Mouse (Mus musculus) ovary, adult 18-20 months (tissue): ENCODE measurements at regions not wholly inside any gene's neighbourhood (a gene's known extent, or its start where the extent isn't known, plus 50 kb on each side); places are given as distances from the start of the nearest gene placed in this dataset.
A peak's percentile ranks its signal among the peaks of the same experiment; 100 is the strongest.

ENCODE experiments used
- DNase-seq: peaks from one replicate; pipeline ENCODE4 v3.0.0; 2022; ENCODE audit warnings: low spot score, mixed read lengths

DNA sequence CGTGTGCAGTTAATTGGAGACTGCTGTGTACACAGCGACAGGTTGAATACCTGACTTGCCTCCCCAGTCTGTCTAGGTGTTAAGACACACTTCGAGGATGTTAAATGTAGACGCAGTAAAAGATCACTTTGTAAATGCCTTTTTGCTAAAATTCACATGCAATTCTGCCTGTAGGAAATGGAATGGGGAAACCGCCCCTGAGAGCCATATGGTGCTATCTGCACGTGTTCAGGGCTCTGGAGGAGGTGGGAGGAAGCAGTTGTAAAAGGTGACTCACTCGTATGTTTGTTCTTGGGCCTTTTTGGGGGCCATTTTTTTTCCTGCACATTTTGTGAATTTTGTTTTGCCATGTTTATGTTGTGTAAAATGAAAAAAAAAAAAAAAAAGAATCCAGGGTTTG lies 159.6 kb upstream of the Gjb5 start:
- DNase-seq = no peak

DNA sequence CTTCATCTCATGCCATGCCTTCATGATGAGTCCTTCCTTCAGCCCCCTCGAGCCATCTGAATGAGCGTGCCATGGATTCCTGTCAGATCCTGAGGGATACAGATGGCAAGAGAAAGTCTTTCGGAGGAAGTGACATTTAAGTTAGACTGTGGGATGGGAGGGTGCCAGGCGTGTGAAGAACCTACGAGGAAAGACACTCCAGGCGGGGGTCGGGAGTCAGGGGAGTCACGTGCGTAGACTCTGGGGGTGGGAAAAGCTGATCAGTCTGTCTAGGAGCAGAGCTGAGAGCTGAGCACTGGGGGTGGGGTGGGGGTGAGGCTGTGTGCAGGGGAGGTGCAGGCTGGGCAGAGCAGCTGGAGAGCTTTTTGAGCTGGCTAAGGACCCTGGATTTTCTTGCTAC lies 152.0 kb upstream of the Gjb5 start:
- no peak for DNase-seq

DNA sequence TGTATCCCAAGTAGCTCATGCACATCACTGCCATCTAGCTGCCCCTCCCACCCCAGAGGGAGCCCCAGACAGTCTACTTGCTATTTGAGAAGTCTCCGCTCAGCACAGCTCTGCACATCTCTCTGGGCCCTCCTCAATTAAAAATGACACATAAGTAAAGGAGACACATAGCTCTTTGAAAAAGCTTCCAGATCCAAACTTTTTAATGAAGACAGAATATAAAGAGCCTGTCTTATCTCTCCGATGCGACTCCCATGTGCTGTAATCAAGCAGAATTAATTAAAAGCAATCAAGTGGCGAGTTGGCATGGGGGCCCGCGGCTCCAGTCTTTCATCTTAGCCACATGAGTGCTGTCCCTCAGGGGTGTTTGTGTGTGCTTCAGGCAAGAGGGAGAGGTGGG lies 144.6 kb upstream of the Gjb5 start:
- DNase-seq = no peak

- DNase-seq = no peak
Measured at GRCm38 (mm10) chr4:127501881-127502280, 143.9 kb upstream of the Gjb5 start.

DNA sequence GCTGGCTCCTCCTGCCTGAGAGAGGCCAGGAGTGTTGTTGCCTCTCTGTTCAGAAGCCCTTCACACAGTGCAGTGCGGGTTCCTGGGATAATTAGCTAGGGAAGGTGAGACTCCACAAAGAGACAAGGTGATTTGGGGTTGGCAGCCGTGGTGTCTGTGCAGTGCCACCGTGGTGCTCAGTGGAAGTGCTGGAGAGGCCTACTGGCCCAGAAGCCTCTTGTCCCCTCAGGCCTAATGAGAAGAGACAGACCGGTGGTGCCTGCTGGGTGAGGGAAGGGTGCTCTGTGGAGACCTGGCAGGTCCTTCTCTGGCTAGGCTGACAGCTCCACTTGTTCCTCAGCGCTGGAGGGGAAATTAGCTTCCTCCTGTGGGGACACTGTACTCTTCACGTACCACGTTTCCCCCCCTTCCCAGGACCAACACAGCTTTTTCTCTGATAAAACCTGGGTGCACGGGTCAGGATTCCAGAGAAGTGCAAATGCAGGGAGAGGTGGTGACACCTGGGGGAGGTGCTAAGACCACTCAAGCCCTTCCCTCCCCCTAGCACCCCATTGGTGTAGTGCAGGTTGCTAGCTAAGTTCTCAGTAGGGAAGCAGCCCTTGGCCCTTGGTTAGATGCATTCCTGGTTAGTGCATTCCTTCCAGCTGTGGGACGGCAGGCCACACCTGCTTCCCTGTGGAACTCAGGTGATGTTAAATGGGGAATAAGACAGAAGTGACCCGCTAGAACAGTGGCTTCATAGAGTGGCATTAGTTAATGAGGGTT lies 129.2 kb upstream of the Gjb5 start:
- no peak for DNase-seq

DNA sequence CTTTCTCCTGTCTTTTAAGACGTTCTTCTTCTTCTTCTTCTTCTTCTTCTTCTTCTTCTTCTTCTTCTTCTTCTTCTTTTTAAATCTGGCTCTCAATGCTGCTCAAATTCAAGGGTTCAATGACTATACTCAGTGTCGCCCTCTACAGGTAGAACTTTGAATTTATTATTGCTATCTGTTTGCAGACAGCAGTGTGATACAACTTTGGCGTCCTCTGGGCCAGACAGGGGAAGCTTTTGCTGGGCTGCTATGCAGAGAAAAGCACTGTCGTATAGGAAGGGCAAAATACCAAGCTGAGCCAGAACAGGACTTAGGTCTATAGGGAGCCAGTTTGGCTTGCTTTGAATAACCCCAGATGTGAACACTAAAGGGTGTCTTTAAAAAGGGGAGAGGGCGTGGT lies 127.3 kb upstream of the Gjb5 start:
- no peak for DNase-seq

GRCm38 (mm10) chr4:127482461-127482860 lies 124.5 kb upstream of the Gjb5 start:
- DNase-seq = no peak

DNA sequence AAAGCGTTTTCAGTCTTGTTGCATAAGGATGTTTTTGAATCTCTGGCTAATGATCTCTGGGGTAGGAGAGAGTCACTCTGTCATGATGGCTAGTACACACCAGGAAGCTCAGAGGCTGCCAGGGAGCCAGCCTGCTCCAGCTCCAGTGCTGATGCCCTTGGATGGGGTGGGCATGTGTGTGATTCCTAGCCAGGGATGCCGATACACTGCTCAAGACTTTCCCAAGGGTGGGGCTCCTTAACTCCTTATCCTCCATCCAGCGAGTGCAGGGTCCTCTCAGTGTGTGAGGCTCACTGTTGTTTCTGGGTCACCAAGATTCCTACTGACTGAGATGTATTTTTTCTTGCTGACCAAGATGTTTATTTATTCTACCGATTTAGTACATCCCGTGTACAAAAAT lies 122.4 kb upstream of the Gjb5 start:
- no peak for DNase-seq

DNA sequence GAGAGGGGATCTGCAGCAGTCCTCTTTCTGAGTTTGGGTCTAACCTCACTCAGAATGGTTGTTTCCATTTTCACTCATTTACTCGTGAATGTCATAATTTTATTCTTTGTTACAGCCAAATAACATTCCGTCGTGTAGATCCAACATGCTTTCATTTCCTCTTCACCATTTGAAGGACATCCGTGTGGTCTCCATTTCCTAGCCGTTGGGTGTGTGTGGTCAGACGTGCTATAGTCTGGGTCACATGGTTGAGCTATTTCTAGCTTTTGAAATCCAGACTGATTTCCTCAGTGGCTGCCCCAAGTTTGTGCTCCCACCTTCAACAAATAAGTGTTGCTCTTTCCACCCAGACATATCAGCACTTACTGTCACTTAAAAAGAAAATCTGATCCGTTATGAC lies 111.9 kb upstream of the Gjb5 start:
- DNase-seq = no peak

- no peak for DNase-seq
Measured at GRCm38 (mm10) chr4:127454511-127455119, 96.6 kb upstream of the Gjb5 start.

DNA sequence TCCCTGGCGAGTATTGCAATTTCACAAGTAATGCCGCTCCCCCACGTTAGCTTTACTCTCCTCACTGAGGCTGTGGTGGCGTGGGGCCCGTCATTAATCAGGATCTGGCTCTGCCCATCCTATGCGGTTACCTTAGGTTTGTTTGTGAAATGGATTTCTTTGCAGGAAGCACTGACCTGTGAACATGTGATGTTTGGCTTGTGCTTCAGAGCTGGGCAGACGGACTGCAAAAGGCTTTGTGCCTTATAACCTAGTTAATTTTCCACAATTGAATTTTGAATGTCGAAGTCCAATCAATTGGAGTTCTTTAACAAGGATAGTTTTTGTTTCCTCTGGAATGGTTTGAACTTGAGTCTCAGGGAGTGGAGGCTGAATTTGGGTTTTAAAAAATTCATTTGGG lies 94.1 kb upstream of the Gjb5 start:
- DNase-seq = no peak

GRCm38 (mm10) chr4:127445300-127445699 lies 87.3 kb upstream of the Gjb5 start:
- no peak for DNase-seq

DNA sequence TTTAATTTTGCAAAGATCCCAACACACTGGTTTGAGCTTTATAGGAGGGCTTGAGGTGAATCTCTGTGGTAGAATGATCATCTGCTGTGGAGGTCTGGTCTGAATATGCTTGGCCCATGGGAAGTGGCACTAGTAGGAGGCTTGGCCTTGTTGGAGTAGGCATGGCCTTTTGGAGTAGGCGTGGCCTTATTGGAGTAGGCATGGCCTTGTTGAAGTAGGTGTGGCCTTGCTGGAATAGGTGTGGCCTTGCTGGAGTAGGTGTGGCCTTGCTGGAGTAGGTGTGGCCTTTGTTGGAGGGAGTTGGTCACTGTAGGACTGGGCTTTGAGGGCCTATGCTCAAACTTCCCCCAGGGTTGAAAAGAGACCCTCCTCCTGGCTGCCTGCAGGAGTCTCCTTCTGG lies 86.1 kb upstream of the Gjb5 start:
- no peak for DNase-seq

- no peak for DNase-seq
Measured at GRCm38 (mm10) chr4:127442001-127442400, 84.0 kb upstream of the Gjb5 start.

DNA sequence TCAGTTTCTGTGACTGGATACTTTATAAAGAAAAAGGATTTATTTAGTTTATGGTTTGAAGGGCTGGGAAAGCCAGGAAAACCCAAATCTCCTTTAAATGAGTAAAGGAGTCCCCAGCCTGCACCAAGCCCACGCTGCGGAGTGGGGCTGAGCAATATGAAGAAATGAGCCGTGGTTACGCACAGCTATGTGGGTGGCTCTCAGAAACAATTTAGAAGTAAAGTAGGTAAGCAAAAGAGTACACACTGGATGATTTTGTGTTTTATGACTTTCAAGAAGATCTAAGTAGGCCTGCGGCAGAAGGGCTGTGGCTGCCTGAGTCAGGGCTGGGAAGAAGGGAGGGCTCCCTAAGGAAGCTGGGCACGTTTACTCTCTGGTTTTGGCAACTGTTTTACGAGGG lies 82.6 kb upstream of the Gjb5 start:
- no peak for DNase-seq

DNA sequence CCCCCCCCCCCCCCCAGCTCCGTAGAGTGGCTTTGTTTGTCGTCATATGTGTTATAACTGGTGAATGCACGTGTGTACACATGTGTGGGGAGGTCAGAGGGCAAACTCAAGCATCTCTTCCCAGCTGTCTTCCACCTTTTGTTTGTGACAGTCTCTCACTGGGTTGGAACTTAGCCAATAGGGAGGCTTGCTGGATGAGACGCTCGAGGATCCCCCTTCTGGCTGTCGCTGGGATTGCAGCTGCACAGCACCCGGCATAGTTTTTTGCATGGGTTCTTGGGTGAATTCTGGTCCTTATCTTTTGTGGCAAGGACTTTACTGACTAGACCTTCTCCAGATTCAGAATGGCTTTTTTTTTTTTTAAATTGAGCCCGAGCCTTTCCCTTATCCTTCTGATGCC lies 77.1 kb upstream of the Gjb5 start:
- no peak for DNase-seq

DNA sequence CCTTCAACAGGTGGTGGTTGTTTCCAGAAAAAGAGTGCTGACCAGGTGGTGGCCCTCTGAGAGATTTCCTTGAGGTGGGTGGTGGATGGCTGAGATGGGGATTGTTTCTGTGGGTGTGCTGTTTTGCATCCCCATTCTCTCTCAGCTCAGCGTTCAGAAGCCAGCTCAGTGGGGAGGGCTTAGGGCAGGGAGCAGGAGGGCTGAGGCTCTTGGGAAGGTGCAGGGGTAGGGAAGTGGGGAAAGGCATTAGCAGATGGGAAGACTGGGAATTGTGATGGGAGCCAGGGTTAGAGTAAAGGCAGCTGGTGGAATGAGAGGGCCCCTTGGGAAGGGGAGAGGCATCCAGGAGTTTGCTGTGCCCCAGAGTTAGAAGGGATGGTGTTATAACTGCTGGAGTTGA lies 72.3 kb upstream of the Gjb5 start:
- DNase-seq = no peak

- no peak for DNase-seq
Measured at GRCm38 (mm10) chr4:127429748-127430147, 71.8 kb upstream of the Gjb5 start.

DNA sequence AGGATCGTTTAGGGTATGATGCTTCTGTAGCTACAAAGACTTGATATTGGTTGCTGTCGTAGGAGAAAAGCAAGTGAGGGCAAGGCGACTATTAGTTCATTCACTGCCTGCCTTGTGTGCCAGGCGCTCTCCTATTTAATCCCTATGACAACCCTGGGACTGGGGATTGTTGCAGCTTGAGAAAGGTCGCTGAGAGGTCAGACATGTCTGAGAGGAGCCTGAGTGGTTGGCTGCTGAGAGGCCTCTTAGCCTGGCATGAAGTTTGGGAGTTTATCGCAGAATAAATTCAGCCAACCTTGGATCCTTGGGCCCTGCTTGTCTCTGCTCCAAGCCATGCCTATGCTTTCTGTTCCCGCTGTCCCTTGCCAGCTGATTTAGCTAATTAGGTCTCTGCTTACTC lies 65.9 kb upstream of the Gjb5 start:
- DNase-seq = no peak

DNA sequence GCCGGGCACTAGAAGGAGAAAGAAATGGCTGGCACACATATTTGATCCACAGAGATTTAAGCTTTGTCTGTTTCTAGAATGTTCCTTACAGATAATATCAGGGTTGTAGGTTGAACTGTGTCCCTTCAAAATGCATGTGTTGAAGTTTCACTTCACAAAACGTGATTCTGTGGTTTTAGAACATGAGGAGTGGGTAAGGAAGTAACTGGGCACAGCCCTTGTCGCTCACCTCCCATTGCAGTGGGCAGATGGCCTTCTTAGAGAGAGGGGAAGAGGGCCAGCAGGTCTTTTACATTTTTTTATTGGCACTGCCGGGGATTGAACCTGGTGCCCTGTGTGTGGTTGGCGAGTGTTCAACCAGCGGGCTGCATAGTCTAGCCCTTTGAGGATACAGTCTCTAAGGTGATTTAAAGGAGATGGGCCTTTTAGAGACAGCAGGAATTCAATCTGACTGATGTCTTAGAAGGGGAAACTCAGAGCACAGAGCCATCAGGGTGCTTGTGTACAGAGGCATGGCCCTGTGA lies 64.0 kb upstream of the Gjb5 start:
- DNase-seq = no peak

DNA sequence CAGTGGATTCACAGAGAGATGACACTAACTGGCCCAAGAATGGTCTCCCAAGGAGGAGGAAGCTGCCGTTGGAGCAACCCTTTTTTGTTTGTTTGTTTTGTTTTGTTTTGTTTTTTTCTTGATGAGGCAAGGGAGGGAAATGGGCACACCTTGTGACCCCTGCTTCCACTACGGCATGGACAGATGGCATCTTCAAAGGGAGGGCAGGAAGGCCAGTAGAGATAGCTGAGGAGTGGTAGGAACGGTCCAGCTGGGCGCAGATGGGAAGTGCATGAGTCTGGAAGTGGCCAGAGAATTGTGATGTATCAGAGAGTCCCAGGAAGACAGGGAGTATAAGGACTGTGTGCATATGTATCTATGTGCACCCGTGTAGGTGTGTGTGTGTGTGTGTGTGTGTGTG lies 63.1 kb upstream of the Gjb5 start:
- DNase-seq = no peak

DNA sequence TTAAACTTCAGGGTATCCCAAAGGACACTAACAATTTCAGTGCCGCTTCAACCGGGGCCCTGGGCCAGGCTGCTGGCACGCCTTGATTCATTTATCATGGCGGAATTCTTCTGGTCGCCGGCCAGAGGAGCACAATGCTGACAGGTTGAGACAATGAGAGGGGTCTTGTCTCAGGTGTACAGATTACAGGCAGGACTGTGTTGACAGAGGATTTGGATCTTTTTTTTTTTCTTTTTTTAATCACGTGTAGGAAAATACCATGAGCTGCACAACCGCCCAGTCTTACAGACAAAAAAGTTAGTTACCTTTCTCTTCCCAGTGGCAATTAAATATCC lies 61.8 kb upstream of the Gjb5 start:
- DNase-seq = no peak

DNA sequence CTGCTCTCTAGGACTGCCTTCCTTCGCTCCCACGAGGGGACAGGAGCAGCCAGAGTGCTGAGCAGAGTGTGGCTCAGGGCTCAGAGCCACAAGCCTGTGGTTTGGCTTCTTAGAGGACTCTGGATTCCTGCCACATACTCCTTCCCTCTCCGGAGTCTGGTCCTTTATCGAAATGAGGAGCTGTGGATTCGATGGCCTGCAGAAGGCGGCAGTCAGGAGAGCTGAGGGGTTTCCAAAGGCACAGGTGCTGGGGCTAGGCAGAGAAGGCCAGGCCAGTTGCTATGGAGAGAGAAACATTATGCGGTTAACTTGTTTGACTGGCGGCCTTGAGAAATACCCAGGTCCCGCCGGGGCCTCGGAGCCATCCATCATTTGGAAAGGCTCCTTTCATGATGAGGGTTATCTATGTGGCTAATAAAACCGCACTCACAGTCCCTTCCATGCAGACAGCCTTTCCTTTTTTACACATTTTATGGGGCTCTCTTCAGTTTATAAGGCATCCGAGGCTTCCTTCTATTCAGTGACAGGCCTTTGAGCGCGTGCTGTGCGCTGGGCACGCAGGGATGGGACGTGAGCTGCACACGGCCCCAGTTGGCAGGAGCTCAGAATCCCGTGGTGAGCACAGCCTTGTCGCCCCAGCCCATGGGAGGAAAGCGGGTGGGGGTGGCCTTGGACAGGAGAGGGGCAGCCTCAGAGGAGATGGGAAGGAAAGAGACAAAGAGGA lies 61.2 kb upstream of the Gjb5 start:
- DNase-seq = peak; percentile 51
